Mouse (Mus musculus): ENCODE data around the gene Helq. TPM values are rescaled to one million over a fixed set of nuclear protein-coding genes. Genes with fewer than 3 reads are reported as not detected.
A peak's percentile ranks its signal among the peaks of the same experiment; 100 is the strongest.

The Helq gene
- polyA plus RNA-seq, 1 experiment = 7.0 TPM

DNA sequence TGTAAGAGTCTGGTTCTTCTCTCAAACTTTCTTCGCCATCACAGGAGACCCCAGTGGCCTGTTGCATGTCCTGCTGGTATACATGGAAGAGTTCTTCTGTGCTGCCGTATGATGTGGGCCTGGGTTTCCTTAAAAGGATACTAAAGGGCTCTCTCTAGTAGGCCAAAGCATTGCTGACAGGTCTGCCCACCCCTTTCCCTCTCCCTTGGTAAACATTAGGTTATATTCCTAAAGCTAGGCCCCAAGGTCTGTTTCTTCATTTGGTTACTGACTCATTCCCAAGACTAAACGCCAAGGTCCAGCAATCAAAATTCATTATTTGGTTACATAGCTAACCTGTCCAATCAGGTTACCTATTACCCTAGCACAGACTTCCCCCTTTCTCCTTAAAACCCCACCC lies 34.3 kb upstream of the Helq start:
- H3K27ac ChIP-seq (ENCODE audit: insufficient read depth, low read length) = no peak overlapping the region
- no peak overlapping the region for H3K4me3 ChIP-seq (ENCODE audit: insufficient read depth, low read length)
- no peak for TF ChIP-seq POLR2A (IDR thresholded peaks at IDR 0.05; ENCODE audit: low read depth, low read length)
- no peak for TF ChIP-seq CTCF (IDR thresholded peaks at IDR 0.05; ENCODE audit: borderline replicate concordance, insufficient read depth, low read length)
- H3K4me1 ChIP-seq (ENCODE audit: control insufficient read depth, insufficient read depth, low read length) = 0 out of 2 replicates have a peak, but pooled peaks cover 2% of the 10 kb centered on the region

DNA sequence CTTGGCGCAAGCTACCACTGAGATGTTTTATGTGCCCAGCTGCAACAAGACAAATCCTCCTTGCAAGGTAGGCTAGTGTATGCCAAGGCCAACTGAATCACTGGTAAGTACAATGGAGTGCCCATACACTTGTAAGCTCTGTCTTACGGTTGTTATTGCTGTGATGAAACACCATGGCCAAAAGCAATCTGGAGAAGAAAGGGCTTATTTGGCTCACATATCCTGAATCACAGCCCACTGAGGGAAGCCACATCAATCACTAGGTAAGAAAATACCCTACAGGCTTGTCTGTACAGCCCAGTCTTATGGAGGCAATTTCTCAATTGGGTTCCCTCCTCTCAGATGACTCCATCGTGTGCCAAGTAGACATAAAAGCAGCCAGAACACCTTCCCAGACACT lies 30.3 kb upstream of the Helq start:
- Histone ChIP-seq H3K27ac (ENCODE audit: insufficient read depth, low read length) (no peak overlapping the region), H3K4me3 (ENCODE audit: insufficient read depth, low read length) (no peak overlapping the region), H3K4me1 (ENCODE audit: control insufficient read depth, insufficient read depth, low read length) (no peaks in the 10 kb centered on the region)
- TF ChIP-seq POLR2A (IDR thresholded peaks at IDR 0.05; ENCODE audit: low read depth, low read length) (no peak), CTCF (IDR thresholded peaks at IDR 0.05; ENCODE audit: borderline replicate concordance, insufficient read depth, low read length) (no peak)

- no peak overlapping the region for H3K27ac ChIP-seq (ENCODE audit: insufficient read depth, low read length)
- no peaks in the 10 kb centered on the region for H3K4me1 ChIP-seq (ENCODE audit: control insufficient read depth, insufficient read depth, low read length)
- TF ChIP-seq POLR2A (IDR thresholded peaks at IDR 0.05; ENCODE audit: low read depth, low read length) = no peak
- TF ChIP-seq CTCF (IDR thresholded peaks at IDR 0.05; ENCODE audit: borderline replicate concordance, insufficient read depth, low read length) = no peak
- H3K4me3 ChIP-seq (ENCODE audit: insufficient read depth, low read length) = no peak overlapping the region
Observed at GRCm38 (mm10) chr5:100826531-100826930, 28.1 kb upstream of the Helq start.

DNA sequence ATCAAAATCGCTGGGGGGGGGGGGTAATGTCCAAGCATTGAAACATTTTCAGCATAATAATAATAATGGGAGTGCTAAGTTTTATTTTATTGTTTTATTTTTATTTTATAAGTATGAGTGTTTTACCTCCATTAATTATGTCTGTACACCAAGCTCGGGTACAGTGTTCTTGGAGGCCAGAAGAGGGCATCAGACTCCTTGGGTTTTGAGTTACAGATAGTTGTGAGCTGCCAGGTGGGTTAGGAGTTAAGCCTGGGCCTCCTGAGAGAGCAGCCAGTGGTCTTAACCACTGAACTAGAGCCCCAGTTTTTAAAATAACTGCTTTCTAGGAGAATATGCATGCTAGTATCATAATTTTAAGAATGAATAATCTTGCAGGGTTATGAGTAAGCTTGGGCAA lies 27.6 kb upstream of the Helq start:
- no peaks in the 10 kb centered on the region for H3K4me1 ChIP-seq (ENCODE audit: control insufficient read depth, insufficient read depth, low read length)
- TF ChIP-seq CTCF (IDR thresholded peaks at IDR 0.05; ENCODE audit: borderline replicate concordance, insufficient read depth, low read length) (no peak), POLR2A (IDR thresholded peaks at IDR 0.05; ENCODE audit: low read depth, low read length) (no peak)
- no peak overlapping the region for H3K27ac ChIP-seq (ENCODE audit: insufficient read depth, low read length)
- no peak overlapping the region for H3K4me3 ChIP-seq (ENCODE audit: insufficient read depth, low read length)

DNA sequence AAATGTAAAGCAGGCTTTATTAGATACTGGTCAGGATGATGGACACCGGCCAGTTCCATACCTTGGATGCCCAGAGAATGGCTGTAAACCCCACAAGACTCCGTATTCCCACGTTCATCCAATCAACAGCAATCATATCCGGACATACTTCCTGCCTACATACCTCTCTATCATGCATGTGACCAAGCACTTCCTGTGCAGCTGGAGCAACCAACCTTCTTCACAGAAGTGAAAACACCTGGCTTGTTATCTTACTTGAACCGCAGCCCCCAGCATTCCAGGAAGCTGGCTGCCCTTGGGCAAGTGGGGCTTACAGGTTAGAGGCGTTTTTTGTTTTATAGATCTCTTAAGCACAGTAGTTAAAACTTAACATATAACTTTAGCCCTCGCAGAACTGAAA lies 24.4 kb upstream of the Helq start:
- no peak for TF ChIP-seq POLR2A (IDR thresholded peaks at IDR 0.05; ENCODE audit: low read depth, low read length)
- no peak for TF ChIP-seq CTCF (IDR thresholded peaks at IDR 0.05; ENCODE audit: borderline replicate concordance, insufficient read depth, low read length)
- Histone ChIP-seq H3K4me1 (ENCODE audit: control insufficient read depth, insufficient read depth, low read length) (0 out of 2 replicates have a peak, but pooled peaks cover 2% of the 10 kb centered on the region), H3K4me3 (ENCODE audit: insufficient read depth, low read length) (no peak overlapping the region), H3K27ac (ENCODE audit: insufficient read depth, low read length) (no peak overlapping the region)

DNA sequence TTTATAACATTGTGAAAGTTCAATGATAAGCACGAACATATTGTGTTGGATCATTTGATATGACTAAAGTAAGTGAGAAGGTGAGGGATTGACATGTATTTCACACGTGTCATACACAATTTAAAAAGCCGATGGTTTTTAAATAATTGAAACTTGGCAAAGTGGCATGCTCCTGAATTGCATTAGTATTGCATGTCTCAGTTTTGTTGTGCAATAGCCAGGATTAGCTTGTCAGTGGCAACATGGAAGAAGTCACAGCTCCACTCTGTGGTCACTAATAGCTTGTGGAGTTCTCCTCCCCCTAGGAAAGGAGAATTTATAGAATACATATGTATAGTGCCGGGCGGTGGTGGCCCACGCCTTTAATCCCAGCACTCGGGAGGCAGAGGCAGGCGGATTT lies 23.0 kb upstream of the Helq start:
- TF ChIP-seq CTCF (IDR thresholded peaks at IDR 0.05; ENCODE audit: borderline replicate concordance, insufficient read depth, low read length) (no peak), POLR2A (IDR thresholded peaks at IDR 0.05; ENCODE audit: low read depth, low read length) (no peak)
- no peak overlapping the region for H3K4me3 ChIP-seq (ENCODE audit: insufficient read depth, low read length)
- H3K27ac ChIP-seq (ENCODE audit: insufficient read depth, low read length) = no peak overlapping the region
- 0 out of 2 replicates have a peak, but pooled peaks cover 2% of the 10 kb centered on the region for H3K4me1 ChIP-seq (ENCODE audit: control insufficient read depth, insufficient read depth, low read length)

DNA sequence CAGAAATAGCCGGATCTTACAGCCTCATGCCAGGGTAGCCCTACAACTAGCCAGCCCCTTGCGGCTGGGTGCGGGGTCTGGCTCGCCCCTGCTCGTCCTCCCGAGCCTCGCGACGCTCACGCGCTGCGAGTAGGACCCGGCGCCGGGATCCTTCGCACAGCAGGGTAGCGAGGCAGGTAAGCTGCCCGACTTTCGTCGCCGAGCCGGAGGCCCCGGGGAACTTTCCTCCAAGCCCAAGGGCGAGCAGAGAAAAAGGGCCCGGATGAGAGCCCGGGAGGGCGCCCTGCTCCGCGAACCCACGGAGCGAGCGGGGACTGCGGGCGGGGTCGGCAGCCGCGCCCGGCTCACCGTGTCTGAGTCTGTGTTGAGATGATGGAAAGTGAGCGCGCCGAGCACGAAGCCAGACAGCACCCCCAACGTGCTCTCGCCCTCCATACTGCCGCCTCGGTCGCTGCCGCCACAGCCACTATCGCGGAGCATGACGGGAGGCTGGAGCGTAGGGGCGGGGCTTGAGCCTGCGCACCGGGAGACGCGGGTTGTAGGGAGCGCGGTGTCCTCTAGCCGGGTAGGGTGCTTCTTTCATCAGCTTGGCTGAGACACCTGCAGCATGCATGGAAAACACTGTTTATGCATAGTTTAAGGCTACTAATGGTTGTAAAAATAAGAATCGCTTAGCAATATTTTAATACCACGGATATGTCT lies 22.2 kb upstream of the Helq start, which contains the start of gene Abraxas1:
Gene Abraxas1 (minus strand): TSS at position 483 of the 702 bp plus-strand sequence.
- TF ChIP-seq POLR2A (IDR thresholded peaks at IDR 0.05; ENCODE audit: low read depth, low read length) (peak; percentile 98), CTCF (IDR thresholded peaks at IDR 0.05; ENCODE audit: borderline replicate concordance, insufficient read depth, low read length) (no peak)
- H3K27ac ChIP-seq (ENCODE audit: insufficient read depth, low read length) = no peak within 1 kb of the TSS
- peak within 1 kb of the TSS; percentile 80 for H3K4me3 ChIP-seq (ENCODE audit: insufficient read depth, low read length)
- 0 out of 2 replicates have a peak, but pooled peaks cover 2% of the 10 kb centered on the region for H3K4me1 ChIP-seq (ENCODE audit: control insufficient read depth, insufficient read depth, low read length)

GRCm38 (mm10) chr5:100819568-100820480 lies 21.4 kb upstream of the Helq start:
- Histone ChIP-seq H3K27ac (ENCODE audit: insufficient read depth, low read length) (no peak overlapping the region), H3K4me3 (ENCODE audit: insufficient read depth, low read length) (peak overlapping the region; percentile 80), H3K4me1 (ENCODE audit: control insufficient read depth, insufficient read depth, low read length) (0 out of 2 replicates have a peak, but pooled peaks cover 2% of the 10 kb centered on the region)
- TF ChIP-seq POLR2A (IDR thresholded peaks at IDR 0.05; ENCODE audit: low read depth, low read length) (no peak; the same call in 1 of the 2 replicates), CTCF (IDR thresholded peaks at IDR 0.05; ENCODE audit: borderline replicate concordance, insufficient read depth, low read length) (no peak)

DNA sequence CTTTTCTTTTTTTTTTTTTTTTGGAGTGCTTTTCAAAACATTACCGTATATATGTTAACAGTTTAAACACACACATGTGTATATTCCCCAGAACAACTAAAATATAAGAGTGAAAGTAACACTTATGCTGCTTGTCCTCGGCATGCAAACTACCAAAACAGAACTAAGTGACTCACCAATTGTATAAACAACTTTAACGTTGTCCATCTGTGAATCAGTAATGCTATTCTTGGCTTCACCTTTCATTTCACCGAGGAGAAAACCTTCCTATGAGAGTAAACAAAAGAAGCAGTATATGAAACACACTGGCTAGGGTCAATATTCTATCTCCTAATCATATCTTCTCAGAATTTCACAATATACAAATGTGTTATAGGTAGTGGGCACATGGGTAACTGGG lies 19.9 kb upstream of the Helq start:
- TF ChIP-seq POLR2A (IDR thresholded peaks at IDR 0.05; ENCODE audit: low read depth, low read length) (no peak), CTCF (IDR thresholded peaks at IDR 0.05; ENCODE audit: borderline replicate concordance, insufficient read depth, low read length) (no peak)

More for the DNA sequence above, 19.9 kb upstream of the Helq start:
- H3K4me3 ChIP-seq (ENCODE audit: insufficient read depth, low read length) = no peak overlapping the region
- 0 out of 2 replicates have a peak, but pooled peaks cover 2% of the 10 kb centered on the region for H3K4me1 ChIP-seq (ENCODE audit: control insufficient read depth, insufficient read depth, low read length)
- H3K27ac ChIP-seq (ENCODE audit: insufficient read depth, low read length) = no peak overlapping the region

All from embryonic fibroblast, embryonic 13.5 days (primary cell).